Mouse (Mus musculus) ES-Bruce4 (cell line): ENCODE measurements around the gene Ercc6l2. TPM values are rescaled to one million over a fixed set of nuclear protein-coding genes. Genes with fewer than 3 reads are reported as not detected.

Source experiments
- H3K27ac ChIP-seq: 2 replicates; pipeline ENCODE4 v1.5.1; 2012; ENCODE audit warnings: low read length, inconsistent platforms; ENCODE audit not compliant: insufficient read depth
- H3K27me3 ChIP-seq: 2 replicates; pipeline ENCODE4 v1.6.1; 2012; ENCODE audit warnings: mild to moderate bottlenecking, low read length, inconsistent platforms; ENCODE audit not compliant: control insufficient read depth, poor library complexity, insufficient read depth, severe bottlenecking
- H3K36me3 ChIP-seq: 2 replicates; pipeline ENCODE4 v1.6.1; 2012; ENCODE audit warnings: inconsistent platforms, mild to moderate bottlenecking, low read length, moderate library complexity; ENCODE audit not compliant: control insufficient read depth, poor library complexity, insufficient read depth, severe bottlenecking
- H3K4me1 ChIP-seq: one replicate; pipeline ENCODE4 v1.8.1; 2011; ENCODE audit warnings: low read length; ENCODE audit not compliant: control insufficient read depth, insufficient read depth
- H3K4me3 ChIP-seq: 2 replicates; pipeline ENCODE4 v1.5.1; 2011; ENCODE audit warnings: low read depth, mild to moderate bottlenecking, low read length
- H3K9ac ChIP-seq: 2 replicates; pipeline ENCODE4 v1.6.1; 2012; ENCODE audit warnings: low read depth, mild to moderate bottlenecking, inconsistent platforms; ENCODE audit not compliant: poor library complexity, severe bottlenecking
- H3K9me3 ChIP-seq: replicated peaks from 2 replicates; pipeline ENCODE4 v1.6.1; 2012; ENCODE audit warnings: mild to moderate bottlenecking, low read length, inconsistent platforms; ENCODE audit not compliant: control insufficient read depth, poor library complexity, insufficient read depth, severe bottlenecking
- CTCF ChIP-seq: IDR thresholded peaks from one replicate; pipeline ENCODE4 v1.8.1; 2011; ENCODE audit warnings: low read depth, low read length
- EP300 ChIP-seq: IDR thresholded peaks from 2 replicates; pipeline ENCODE4 v1.6.1; 2011; ENCODE audit warnings: low read depth, low read length; ENCODE audit not compliant: insufficient read depth
- POLR2A ChIP-seq: IDR thresholded peaks from one replicate; pipeline ENCODE4 v1.8.1; 2011; ENCODE audit warnings: low read length; ENCODE audit not compliant: insufficient read depth
- polyA plus RNA-seq: library from polyadenylated mRNA; stranded (reverse); fragments of >200 nt; gene quantifications from 2 replicates; pipeline ENCODE4 v1.2.4, GENCODE M21; 2011; ENCODE audit warnings: low read depth; ENCODE audit not compliant: missing spikeins, insufficient read depth, insufficient read length

Gene Ercc6l2
- polyA plus RNA-seq, 1 experiment: 46.6 TPM

- Histone ChIP-seq H3K9ac (peak overlapping the region; percentile 39), H3K27me3 (no peaks in the 10 kb centered on the region), H3K9me3 (no peaks in the 10 kb centered on the region), H3K4me1 (no peaks in the 10 kb centered on the region), H3K36me3 (peaks cover 4% of the 10 kb centered on the region; the same call in 1 of the 2 replicates), H3K27ac (no peak overlapping the region), H3K4me3 (peak overlapping the region; percentile 33)
- no peak for TF ChIP-seq EP300
- peak; percentile 20 for TF ChIP-seq CTCF
These were observed 86.3 kb downstream of the Ercc6l2 start for GRCm38 (mm10) chr13:63901303-63901713.

GRCm38 (mm10) chr13:63901714-63902597, 86.9 kb downstream of the Ercc6l2 start:
- no peak for TF ChIP-seq EP300
- TF ChIP-seq CTCF: no peak
- no peak for TF ChIP-seq POLR2A
- H3K9ac ChIP-seq: peak overlapping the region; percentile 39
- peak overlapping the region; percentile 33 for H3K4me3 ChIP-seq
- peaks cover 4% of the 10 kb centered on the region; the same call in 1 of the 2 replicates for H3K36me3 ChIP-seq
- no peaks in the 10 kb centered on the region for H3K4me1 ChIP-seq
- no peaks in the 10 kb centered on the region for H3K9me3 ChIP-seq
- no peaks in the 10 kb centered on the region for H3K27me3 ChIP-seq
- no peak overlapping the region for H3K27ac ChIP-seq

DNA sequence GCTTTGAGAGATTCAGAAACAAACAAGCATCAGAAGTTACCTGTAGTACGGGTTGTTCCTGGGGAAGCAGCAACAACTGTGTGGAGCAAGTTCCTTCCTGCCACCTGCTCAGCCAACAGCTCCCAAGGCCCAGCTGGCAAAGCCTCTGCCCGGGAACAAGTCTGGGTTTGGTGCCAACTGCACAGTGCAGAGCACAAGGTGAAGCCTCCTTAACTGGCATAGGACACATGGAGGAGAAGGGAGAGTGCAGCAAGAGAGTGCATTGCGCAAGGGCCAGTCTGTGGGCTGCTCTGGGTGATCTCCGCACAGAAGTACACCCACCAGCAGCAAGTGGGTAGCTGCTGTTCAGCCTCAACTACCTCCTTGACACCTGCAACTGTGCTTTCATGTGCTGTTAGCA, 91.5 kb downstream of the Ercc6l2 start:
- no peaks in the 10 kb centered on the region for H3K27me3 ChIP-seq
- no peak for TF ChIP-seq EP300
- no peak for TF ChIP-seq POLR2A
- no peak overlapping the region for H3K4me3 ChIP-seq
- no peak overlapping the region for H3K9ac ChIP-seq
- H3K27ac ChIP-seq: no peak overlapping the region
- no peaks in the 10 kb centered on the region for H3K36me3 ChIP-seq
- H3K4me1 ChIP-seq: no peaks in the 10 kb centered on the region
- H3K9me3 ChIP-seq: no peaks in the 10 kb centered on the region

DNA sequence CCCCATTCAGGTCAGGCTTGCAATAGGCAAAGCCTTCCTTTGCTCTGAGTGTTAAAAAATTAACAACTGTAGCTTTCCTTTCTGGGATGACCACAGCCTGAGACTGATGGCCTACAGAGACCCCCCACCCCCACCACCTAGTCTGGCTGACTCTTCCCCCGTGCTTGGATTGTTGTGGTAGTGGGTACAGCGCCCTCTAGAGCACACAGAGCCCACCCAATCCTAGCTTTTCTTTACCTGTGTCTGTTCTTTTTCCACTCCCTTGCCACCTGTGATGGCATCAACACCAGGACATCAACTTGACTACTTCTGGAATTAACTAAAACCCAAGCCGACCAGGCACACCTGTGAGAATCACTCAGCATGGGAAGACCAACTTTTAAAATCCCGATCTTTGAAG, 92.4 kb downstream of the Ercc6l2 start:
- TF ChIP-seq EP300 (no peak), POLR2A (no peak), CTCF (peak; percentile 58)

GRCm38 (mm10) chr13:63910141-63910804, 95.2 kb downstream of the Ercc6l2 start:
- TF ChIP-seq POLR2A (no peak), EP300 (no peak), CTCF (no peak)
- no peaks in the 10 kb centered on the region for H3K36me3 ChIP-seq
- no peak overlapping the region for H3K4me3 ChIP-seq
- no peaks in the 10 kb centered on the region for H3K9me3 ChIP-seq
- no peaks in the 10 kb centered on the region for H3K27me3 ChIP-seq
- no peak overlapping the region for H3K27ac ChIP-seq
- peaks cover under 1% of the 10 kb centered on the region for H3K4me1 ChIP-seq
- H3K9ac ChIP-seq: no peak overlapping the region

More for the DNA sequence above, 92.4 kb downstream of the Ercc6l2 start:
- H3K27me3 ChIP-seq: no peaks in the 10 kb centered on the region
- no peaks in the 10 kb centered on the region for H3K4me1 ChIP-seq
- no peak overlapping the region for H3K27ac ChIP-seq
- H3K9me3 ChIP-seq: no peaks in the 10 kb centered on the region
- H3K4me3 ChIP-seq: no peak overlapping the region
- H3K9ac ChIP-seq: no peak overlapping the region
- H3K36me3 ChIP-seq: no peaks in the 10 kb centered on the region

DNA sequence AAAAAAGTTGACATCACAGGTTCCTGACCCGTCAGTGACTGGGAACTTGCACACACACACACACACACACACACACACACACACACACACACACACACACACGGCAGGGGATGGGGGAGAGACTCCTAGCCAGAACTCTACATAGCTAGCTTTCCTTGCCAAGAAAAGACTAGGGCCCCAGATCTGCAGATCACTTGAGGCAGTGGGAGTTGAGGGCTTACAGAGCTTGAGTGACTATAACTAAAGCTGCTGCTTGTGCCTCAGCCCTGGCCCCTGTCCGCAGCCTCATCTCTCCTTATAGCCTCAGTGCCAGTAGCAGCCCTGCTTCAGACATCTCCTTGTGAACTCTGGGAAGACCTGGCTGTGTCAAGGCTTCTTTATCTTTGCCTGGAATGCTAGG, 96.6 kb downstream of the Ercc6l2 start:
- H3K27me3 ChIP-seq: no peaks in the 10 kb centered on the region
- H3K9ac ChIP-seq: no peak overlapping the region
- H3K4me1 ChIP-seq: peaks cover 1% of the 10 kb centered on the region
- H3K36me3 ChIP-seq: no peaks in the 10 kb centered on the region
- TF ChIP-seq EP300 (no peak), CTCF (no peak), POLR2A (no peak)
- no peak overlapping the region for H3K27ac ChIP-seq
- no peaks in the 10 kb centered on the region for H3K9me3 ChIP-seq
- H3K4me3 ChIP-seq: no peak overlapping the region
